Mouse (Mus musculus) retina, embryonic 14.5 days (tissue): ENCODE measurements around the gene Hist1h3h.

Source experiments
- DNase-seq: peaks from one replicate; pipeline ENCODE4 v3.0.0-alpha.2; 2015; ENCODE audit warnings: low spot score

Gene Hist1h3h

GRCm38 (mm10) chr13:21727948-21728572 lies 10.6 kb downstream of the Hist1h3h start:
- DNase-seq: no peak

DNA sequence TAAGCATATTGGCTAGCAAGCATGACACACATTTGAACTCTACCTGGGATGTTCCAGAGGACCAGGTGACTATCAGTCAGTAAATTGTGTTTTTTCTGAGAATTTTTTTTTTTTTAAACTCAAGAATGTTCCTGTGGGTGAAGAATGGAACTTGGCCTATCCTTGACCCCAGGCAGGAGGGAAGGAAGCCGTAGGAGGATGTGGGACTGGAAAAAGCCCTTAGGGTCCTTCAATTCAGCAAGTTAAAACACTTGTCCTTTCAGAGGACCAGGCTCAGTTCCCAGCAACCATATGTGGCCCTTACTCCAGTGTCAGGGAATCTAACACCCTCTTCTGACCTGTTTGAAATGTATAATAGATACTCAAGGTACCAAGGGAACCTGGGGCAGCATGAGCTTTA lies 12.1 kb downstream of the Hist1h3h start:
- no peak for DNase-seq

DNA sequence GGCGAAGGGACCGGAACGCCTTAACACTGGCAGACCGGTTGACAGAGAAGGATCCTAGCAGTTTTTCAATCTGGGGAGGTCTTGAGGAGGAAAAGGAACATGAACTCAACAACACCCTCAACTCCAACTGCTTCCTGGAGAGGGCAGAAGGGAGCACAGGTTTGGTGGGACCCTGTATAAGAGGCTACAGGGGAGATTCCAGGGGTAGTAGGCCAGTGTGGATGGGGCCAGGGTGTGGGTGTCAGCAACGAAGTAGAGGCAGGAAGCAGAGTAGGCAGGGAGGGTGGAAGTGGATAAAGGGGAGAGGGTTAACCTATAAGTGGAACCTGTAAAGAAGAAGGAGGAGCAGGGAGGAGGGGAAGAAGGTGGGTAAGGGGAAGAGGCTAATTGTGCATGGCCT lies 16.0 kb downstream of the Hist1h3h start:
- DNase-seq: peak; percentile 37

GRCm38 (mm10) chr13:21734010-21734905 lies 16.8 kb downstream of the Hist1h3h start:
- peak; percentile 98 for DNase-seq

GRCm38 (mm10) chr13:21734906-21735767 lies 17.7 kb downstream of the Hist1h3h start, which contains the start of gene Hist1h4j:
Gene Hist1h4j (plus strand): TSS chr13:21735064.
- peak; percentile 93 for DNase-seq

GRCm38 (mm10) chr13:21745006-21745405 lies 27.5 kb downstream of the Hist1h3h start:
- DNase-seq: no peak

- peak; percentile 66 for DNase-seq
Measured at GRCm38 (mm10) chr13:21749387-21750158, 32.1 kb downstream of the Hist1h3h start.

GRCm38 (mm10) chr13:21750159-21751017 lies 32.9 kb downstream of the Hist1h3h start, which contains the start of gene Hist1h4k:
Gene Hist1h4k (minus strand): TSS chr13:21750505.
- DNase-seq: peak; percentile 94

DNA sequence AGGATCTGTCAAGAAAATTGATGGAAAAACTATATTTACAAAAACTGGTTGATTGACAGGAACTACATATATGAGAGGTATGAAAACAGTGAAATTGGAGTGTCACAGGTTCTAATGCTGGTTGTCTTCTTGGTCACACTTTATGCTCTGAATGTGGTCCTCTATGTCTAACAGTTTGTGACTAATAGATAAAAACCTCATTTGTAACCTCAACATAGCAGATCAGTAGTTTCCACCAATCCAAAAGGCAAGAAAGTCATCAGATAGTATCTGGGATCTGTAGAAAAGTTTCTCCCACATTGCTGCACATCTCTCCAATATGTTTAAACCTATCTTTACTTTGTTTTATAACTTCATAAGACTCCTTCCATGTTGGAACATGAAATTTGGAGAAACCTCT lies 34.0 kb downstream of the Hist1h3h start:
- DNase-seq: no peak

DNA sequence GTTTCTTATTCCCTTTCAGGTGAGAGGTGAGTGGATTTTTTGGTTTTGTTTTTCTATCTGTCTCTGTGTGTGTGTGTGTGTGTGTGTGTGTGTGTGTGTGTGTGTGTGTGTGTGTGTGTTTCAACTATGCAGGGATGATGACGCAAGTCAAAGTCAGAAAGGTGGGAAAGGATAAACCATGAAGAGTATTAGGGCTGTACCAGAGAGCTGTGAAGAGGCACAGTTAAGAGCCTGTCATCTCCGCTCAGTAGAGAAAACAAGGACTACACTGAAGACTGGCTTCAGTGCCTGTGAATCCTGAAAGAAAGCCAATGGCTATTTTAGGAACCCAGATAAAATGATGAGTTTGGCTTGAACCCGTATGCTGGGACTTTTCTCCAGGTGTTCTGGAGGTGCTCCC lies 34.4 kb downstream of the Hist1h3h start:
- no peak for DNase-seq

DNA sequence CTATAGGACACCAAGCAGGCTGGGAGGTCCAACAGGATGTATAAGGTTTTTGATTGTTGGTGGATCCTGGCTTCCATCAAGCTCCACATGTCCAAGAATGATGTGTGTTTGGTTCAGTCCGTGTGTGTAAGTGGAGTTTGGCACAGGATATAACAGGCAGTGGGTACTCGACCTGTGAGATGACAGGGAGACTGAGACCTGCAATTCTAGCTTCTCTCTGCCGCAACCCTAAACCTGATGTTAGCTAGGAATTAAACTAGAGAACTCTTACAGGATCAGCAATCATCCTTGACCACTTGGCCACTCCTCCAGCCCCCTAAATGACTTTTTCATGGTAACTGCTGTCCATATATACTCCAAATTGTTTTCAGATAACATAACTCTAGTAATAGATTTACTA lies 34.9 kb downstream of the Hist1h3h start:
- DNase-seq: no peak

GRCm38 (mm10) chr13:21753051-21753523 lies 35.6 kb downstream of the Hist1h3h start:
- peak; percentile 57 for DNase-seq

DNA sequence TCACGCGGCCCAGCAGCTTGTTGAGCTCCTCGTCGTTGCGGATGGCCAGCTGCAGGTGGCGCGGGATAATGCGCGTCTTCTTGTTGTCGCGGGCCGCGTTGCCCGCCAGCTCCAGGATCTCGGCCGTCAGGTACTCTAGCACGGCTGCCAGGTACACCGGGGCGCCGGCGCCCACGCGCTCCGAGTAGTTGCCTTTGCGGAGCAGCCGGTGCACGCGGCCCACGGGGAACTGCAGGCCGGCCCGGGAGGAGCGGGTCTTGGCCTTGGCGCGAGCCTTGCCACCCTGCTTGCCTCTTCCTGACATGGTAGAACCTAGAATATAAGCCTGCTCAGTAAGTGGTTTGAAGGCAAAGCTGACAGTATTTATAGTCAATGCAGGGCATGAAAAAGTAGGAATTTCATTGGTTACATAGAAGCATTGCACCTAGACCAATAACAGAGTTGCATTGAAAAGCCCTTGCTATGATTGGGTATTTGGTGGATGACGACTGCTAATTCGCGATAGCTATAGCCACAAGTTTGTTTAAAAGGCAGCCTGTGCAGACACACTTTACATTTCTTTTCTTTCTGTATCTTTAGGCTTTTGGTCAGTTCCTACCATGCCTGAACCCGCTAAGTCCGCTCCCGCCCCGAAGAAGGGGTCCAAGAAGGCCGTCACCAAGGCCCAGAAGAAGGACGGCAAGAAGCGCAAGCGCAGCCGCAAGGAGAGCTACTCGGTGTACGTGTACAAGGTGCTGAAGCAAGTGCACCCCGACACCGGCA lies 36.2 kb downstream of the Hist1h3h start, which contains the start of the genes Hist1h2ak and Hist1h2bn:
TSS of gene Hist1h2ak (minus strand) at position 304 of the 762 bp plus-strand sequence.
TSS of gene Hist1h2bn (plus strand) at position 600 of the 762 bp plus-strand sequence.
- peak; percentile 94 for DNase-seq

- peak; percentile 72 for DNase-seq
Measured at GRCm38 (mm10) chr13:21754294-21755001, 37.0 kb downstream of the Hist1h3h start.

DNA sequence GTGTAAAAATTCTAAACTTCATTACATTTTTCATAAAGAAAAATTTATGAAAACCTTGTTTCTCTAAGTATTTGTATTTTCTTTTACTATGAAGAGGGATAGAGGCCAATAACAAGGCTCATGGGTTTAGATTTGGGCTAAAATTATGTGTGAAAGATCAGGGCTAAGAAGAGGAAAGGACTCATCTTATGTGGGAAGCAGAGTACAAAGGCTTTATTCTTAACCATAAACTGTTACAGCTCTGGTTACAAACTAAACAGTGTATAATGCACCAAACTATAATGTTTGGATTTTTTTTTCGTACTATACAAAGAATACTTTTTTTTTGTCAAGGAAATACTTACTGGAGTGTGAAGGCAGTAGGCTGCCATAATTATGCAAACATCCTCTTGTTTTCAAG lies 38.2 kb downstream of the Hist1h3h start:
- DNase-seq: no peak
